Mouse (Mus musculus) brain, embryonic 14.5 days (tissue): ENCODE results near the gene Socs4.

Experiments
- CTCF ChIP-seq: fragments of 200-500 bp; IDR thresholded peaks from 2 replicates; pipeline ENCODE4 v1.5.1; 2012; ENCODE audit warnings: inconsistent platforms, mild to moderate bottlenecking, moderate library complexity, borderline replicate concordance; ENCODE audit not compliant: insufficient read depth, insufficient read length; ENCODE audit errors: extremely low read depth
- POLR2A ChIP-seq: fragments of 200-500 bp; IDR thresholded peaks from 2 replicates; pipeline ENCODE4 v1.6.1; 2012; ENCODE audit warnings: mild to moderate bottlenecking, inconsistent platforms, borderline replicate concordance; ENCODE audit not compliant: poor library complexity, insufficient read depth, insufficient read length, severe bottlenecking; ENCODE audit errors: extremely low read depth

DNA sequence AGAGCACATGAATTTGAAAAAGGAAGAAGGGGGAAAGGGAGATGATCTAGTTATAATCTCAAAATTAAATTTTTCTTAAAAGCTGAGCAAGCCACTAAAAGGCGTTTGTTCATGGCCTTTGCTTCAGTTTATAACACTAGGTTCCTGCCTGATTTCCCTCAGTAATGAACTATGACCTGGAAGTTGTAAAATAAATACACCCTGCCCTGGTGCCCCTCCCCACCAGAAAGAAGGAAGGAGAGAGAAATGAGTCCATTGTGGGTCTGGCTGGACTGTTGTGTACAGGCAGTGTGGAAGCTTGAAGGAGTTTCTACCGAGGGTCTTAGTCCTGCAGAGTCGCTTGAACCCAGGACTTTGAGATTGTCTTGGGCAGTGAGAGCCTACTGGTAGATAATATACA, 30.9 kb downstream of the Socs4 start:
- TF ChIP-seq CTCF (no peak), POLR2A (no peak)
